Mouse (Mus musculus): ENCODE measurements around the gene Khdc1a. TPM values are rescaled to one million over a fixed set of nuclear protein-coding genes. Genes with fewer than 3 reads are reported as not detected.
"Not testable (repeated sequence)": the region's sequence is repeated elsewhere in the genome, so short reads cannot be mapped to it uniquely, and the experiment has no call there.

Gene Khdc1a
- polyA plus RNA-seq, 1 experiment from 2014 or later: not detected

DNA sequence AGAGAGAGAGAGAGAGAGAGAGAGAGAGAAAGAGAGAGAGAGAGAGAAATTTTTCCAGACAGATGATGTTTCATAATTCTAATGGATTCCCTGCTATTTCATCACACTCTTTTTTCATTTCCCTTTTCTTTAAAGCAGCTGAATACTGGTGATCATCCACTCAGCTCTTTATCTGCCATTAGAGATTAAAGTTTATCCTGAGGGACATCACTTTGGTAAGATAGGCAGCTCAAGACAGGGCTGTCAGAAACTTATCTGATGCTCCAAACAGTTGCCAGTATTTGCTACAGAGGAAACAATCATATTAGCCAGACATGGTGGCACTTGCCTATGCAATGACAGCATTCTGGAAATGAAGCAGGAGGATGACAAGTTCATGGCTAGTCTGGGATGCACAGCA is 31.2 kb upstream of the Khdc1a start:
- no peak for ATAC-seq (ENCODE audit: low FRiP score)
- no peak for DNase-seq (ENCODE audit: low spot score)
- Histone ChIP-seq H3K4me2 (replicated peaks; ENCODE audit: low read depth, low read length) (no peak overlapping the region), H3K9ac (ENCODE audit: low read depth, low read length) (no peak overlapping the region), H3K9me3 (ENCODE audit: control insufficient read depth, low read length) (no peaks in the 10 kb centered on the region), H3K4me1 (replicated peaks; ENCODE audit: control insufficient read depth, insufficient read depth, low read length) (no peaks in the 10 kb centered on the region), H3K27me3 (ENCODE audit: control insufficient read depth, insufficient read depth, low read length) (no peaks in the 10 kb centered on the region), H3K36me3 (ENCODE audit: control insufficient read depth, insufficient read depth, low read length) (no peaks in the 10 kb centered on the region), H3K4me3 (ENCODE audit: low read depth, low read length) (no peak overlapping the region), H3K27ac (ENCODE audit: low read depth, low read length) (no peak overlapping the region)

DNA sequence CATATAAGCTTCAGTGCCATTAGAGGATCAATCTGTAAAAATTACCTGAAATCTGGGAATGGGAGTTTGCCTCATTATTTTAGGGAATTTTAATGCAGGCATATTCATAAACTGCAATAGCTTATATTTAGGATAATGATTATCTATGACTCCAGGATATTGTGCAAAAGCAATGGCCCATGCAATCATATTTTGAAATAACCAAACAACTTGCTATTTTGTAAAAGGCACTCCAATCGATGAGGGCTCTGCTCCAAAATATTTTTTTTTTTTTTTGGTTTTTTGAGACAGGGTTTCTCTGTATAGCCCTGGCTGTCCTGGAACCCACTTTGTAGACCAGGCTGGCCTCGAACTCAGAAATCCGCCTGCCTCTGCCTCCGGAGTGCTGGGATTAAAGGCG is 29.2 kb upstream of the Khdc1a start:
- WGBS: 90% methylated on average over 5 of the region's 5 CpGs
- H3K9me3 ChIP-seq (ENCODE audit: control insufficient read depth, low read length); H3K4me3 ChIP-seq (ENCODE audit: low read depth, low read length); H3K9ac ChIP-seq (ENCODE audit: low read depth, low read length); H3K4me2 ChIP-seq (replicated peaks; ENCODE audit: low read depth, low read length); ATAC-seq (ENCODE audit: low FRiP score); H3K36me3 ChIP-seq (ENCODE audit: control insufficient read depth, insufficient read depth, low read length); H3K27me3 ChIP-seq (ENCODE audit: control insufficient read depth, insufficient read depth, low read length); H3K4me1 ChIP-seq (replicated peaks; ENCODE audit: control insufficient read depth, insufficient read depth, low read length); DNase-seq (ENCODE audit: low spot score); H3K27ac ChIP-seq (ENCODE audit: low read depth, low read length): not testable (repeated sequence)

DNA sequence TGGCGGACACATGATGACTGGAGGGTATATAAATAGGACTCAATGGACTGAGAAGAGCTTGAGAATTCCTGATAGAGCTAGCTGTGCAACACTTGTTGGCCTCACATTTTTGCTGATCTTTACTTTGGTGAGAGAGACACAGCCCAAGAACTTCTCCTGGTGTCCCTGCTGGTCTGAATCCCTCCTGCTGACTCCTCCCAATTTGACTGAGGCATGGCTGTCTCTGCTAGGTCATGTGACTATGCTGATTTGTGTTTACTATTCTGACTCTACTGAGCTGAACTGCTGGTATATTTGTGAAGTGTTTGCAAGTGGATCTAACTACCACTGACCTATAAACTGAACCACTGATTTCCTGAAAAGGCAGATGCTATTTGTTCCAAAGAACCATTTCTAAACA is 27.8 kb upstream of the Khdc1a start:
- Histone ChIP-seq H3K27me3 (ENCODE audit: control insufficient read depth, insufficient read depth, low read length) (no peaks in the 10 kb centered on the region), H3K9ac (ENCODE audit: low read depth, low read length) (no peak overlapping the region), H3K27ac (ENCODE audit: low read depth, low read length) (no peak overlapping the region), H3K4me2 (replicated peaks; ENCODE audit: low read depth, low read length) (no peak overlapping the region), H3K4me3 (ENCODE audit: low read depth, low read length) (no peak overlapping the region), H3K4me1 (replicated peaks; ENCODE audit: control insufficient read depth, insufficient read depth, low read length) (no peaks in the 10 kb centered on the region), H3K36me3 (ENCODE audit: control insufficient read depth, insufficient read depth, low read length) (no peaks in the 10 kb centered on the region), H3K9me3 (ENCODE audit: control insufficient read depth, low read length) (no peaks in the 10 kb centered on the region)
- 94% methylated on average over 1 of the region's 1 CpGs for WGBS
- ATAC-seq (ENCODE audit: low FRiP score) (no peak), DNase-seq (ENCODE audit: low spot score) (no peak)

DNA sequence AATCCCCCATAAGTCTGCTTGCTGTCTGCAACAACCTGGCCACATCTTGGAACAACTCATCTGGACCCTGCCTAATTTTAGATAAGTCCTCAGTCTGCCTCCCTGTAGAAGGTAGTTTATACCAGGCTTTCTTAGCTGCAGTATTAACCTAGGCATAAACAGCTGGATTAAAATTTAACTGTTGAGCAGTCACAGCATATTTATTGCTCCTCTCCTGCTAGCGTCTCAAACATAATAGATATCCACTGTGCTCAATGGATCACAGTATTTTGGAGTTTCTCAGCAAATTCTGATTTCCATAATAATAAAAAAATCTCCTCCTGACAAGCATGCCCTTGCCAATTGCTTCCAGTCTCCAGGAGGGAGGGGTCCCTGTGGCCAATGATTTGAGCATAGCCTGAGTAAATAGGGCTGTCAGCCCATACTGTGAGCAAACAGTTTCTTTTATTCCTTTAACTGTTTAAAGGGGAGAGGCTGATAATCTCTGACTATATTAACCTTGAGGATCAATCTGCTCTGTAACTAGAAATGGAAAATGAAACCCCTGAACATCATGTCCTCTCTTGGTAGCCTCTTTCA is 25.4 kb upstream of the Khdc1a start:
- Histone ChIP-seq H3K4me1 (replicated peaks; ENCODE audit: control insufficient read depth, insufficient read depth, low read length) (no peaks in the 10 kb centered on the region), H3K27me3 (ENCODE audit: control insufficient read depth, insufficient read depth, low read length) (no peaks in the 10 kb centered on the region), H3K36me3 (ENCODE audit: control insufficient read depth, insufficient read depth, low read length) (no peaks in the 10 kb centered on the region), H3K4me3 (ENCODE audit: low read depth, low read length) (no peak overlapping the region), H3K9ac (ENCODE audit: low read depth, low read length) (no peak overlapping the region), H3K27ac (ENCODE audit: low read depth, low read length) (no peak overlapping the region), H3K4me2 (replicated peaks; ENCODE audit: low read depth, low read length) (no peak overlapping the region), H3K9me3 (ENCODE audit: control insufficient read depth, low read length) (no peaks in the 10 kb centered on the region)
- 42% methylated on average over 1 of the region's 1 CpGs for WGBS
- ATAC-seq (ENCODE audit: low FRiP score) (no peak), DNase-seq (ENCODE audit: low spot score) (no peak)

DNA sequence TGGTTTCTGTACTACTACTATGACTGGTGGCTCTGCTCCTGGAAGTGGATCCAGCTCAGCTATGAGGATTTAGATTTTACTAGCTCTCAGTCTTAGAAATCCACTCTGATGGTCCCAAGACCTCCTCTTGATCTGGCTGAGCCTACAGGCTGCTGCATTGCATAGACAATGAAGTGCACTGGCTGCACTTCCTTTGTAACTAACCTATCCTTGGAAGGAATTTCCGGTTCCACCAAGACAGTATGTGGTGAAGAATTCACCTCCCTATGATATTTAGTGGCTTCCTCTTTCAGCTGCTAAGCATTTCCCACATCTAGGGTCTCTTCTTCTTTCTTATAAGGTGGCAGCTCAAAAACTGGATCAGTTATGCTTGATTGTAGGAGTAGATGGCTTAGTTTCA is 24.8 kb upstream of the Khdc1a start:
- Histone ChIP-seq H3K4me1 (replicated peaks; ENCODE audit: control insufficient read depth, insufficient read depth, low read length) (no peaks in the 10 kb centered on the region), H3K27me3 (ENCODE audit: control insufficient read depth, insufficient read depth, low read length) (no peaks in the 10 kb centered on the region), H3K27ac (ENCODE audit: low read depth, low read length) (no peak overlapping the region), H3K9me3 (ENCODE audit: control insufficient read depth, low read length) (no peaks in the 10 kb centered on the region), H3K36me3 (ENCODE audit: control insufficient read depth, insufficient read depth, low read length) (no peaks in the 10 kb centered on the region), H3K4me3 (ENCODE audit: low read depth, low read length) (no peak overlapping the region), H3K4me2 (replicated peaks; ENCODE audit: low read depth, low read length) (no peak overlapping the region), H3K9ac (ENCODE audit: low read depth, low read length) (no peak overlapping the region)
- WGBS: 96% methylated on average over 1 of the region's 1 CpGs
- ATAC-seq (ENCODE audit: low FRiP score) (no peak), DNase-seq (ENCODE audit: low spot score) (no peak)

- no peak for ATAC-seq (ENCODE audit: low FRiP score)
- H3K4me2 ChIP-seq (replicated peaks; ENCODE audit: low read depth, low read length): no peak overlapping the region
- no peaks in the 10 kb centered on the region for H3K4me1 ChIP-seq (replicated peaks; ENCODE audit: control insufficient read depth, insufficient read depth, low read length)
- H3K27ac ChIP-seq (ENCODE audit: low read depth, low read length): no peak overlapping the region
- DNase-seq (ENCODE audit: low spot score): no peak
- no peaks in the 10 kb centered on the region for H3K9me3 ChIP-seq (ENCODE audit: control insufficient read depth, low read length)
- H3K9ac ChIP-seq (ENCODE audit: low read depth, low read length): no peak overlapping the region
- H3K27me3 ChIP-seq (ENCODE audit: control insufficient read depth, insufficient read depth, low read length): no peaks in the 10 kb centered on the region
- 91% methylated on average over 7 of the region's 7 CpGs for WGBS
- H3K4me3 ChIP-seq (ENCODE audit: low read depth, low read length): no peak overlapping the region
- no peaks in the 10 kb centered on the region for H3K36me3 ChIP-seq (ENCODE audit: control insufficient read depth, insufficient read depth, low read length)
Measured at GRCm38 (mm10) chr1:21326733-21327132, 22.7 kb upstream of the Khdc1a start.

DNA sequence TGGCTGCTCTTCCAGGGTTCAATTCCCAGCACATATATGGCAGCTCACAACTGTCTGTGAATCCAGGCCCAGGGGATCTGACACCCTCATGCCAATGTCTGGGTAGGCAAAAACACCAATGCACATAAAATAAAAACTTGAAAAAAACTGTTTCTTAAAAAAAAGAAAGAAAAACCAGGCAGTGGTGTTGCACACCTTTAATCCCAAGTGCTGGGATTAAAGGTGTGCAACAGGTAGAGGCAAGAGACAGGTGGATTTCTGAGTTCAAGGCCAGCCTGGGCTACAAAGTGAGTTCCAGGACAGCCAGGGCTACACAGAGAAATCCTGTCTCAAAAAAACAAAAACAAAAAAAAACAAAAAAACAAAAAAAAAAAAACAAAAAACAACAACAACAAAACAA is 18.3 kb upstream of the Khdc1a start:
- H3K27ac ChIP-seq (ENCODE audit: low read depth, low read length); H3K27me3 ChIP-seq (ENCODE audit: control insufficient read depth, insufficient read depth, low read length); H3K4me1 ChIP-seq (replicated peaks; ENCODE audit: control insufficient read depth, insufficient read depth, low read length); H3K36me3 ChIP-seq (ENCODE audit: control insufficient read depth, insufficient read depth, low read length); H3K9me3 ChIP-seq (ENCODE audit: control insufficient read depth, low read length); H3K9ac ChIP-seq (ENCODE audit: low read depth, low read length); ATAC-seq (ENCODE audit: low FRiP score); H3K4me3 ChIP-seq (ENCODE audit: low read depth, low read length); H3K4me2 ChIP-seq (replicated peaks; ENCODE audit: low read depth, low read length): not testable (repeated sequence)
- DNase-seq (ENCODE audit: low spot score): peak; percentile 5

DNA sequence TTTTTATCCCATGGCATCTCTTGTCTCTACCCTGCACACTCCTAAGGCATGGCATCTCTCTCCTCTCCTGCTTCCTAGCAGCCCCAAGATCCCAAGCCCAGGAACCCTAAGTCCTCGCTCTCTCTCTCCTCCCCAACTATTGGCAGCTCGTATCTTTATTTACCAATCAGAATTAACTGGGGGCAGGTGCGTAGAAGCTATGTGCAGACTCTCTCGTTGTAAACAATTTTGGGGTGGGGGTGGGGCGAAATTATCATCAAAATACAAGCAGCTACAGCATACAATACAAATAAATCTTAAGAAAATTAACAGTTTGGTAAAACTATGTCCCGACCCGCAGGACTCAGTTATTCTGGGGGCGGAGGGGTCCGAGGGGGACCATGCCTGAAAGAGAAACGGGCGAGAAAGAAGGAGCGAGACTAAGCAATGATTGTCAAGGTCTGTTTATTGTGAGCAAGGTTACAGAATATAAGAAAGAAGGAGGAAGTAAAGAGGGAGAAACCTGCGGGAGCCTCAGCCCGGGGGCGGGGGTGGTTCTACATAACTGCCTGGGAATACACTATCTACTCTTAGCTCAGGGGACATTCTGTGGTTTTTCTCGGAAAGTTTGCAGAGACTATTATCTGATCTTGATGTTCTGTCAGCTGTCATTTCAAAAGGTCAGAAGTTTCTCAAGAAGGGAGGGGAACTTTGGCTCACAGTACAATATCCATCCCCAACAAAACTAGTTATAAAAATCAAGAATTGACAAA is 16.0 kb upstream of the Khdc1a start:
- Histone ChIP-seq H3K36me3 (ENCODE audit: control insufficient read depth, insufficient read depth, low read length) (no peaks in the 10 kb centered on the region), H3K4me3 (ENCODE audit: low read depth, low read length) (no peak overlapping the region), H3K9me3 (ENCODE audit: control insufficient read depth, low read length) (no peaks in the 10 kb centered on the region), H3K4me2 (replicated peaks; ENCODE audit: low read depth, low read length) (no peak overlapping the region), H3K27me3 (ENCODE audit: control insufficient read depth, insufficient read depth, low read length) (no peaks in the 10 kb centered on the region), H3K4me1 (replicated peaks; ENCODE audit: control insufficient read depth, insufficient read depth, low read length) (no peaks in the 10 kb centered on the region), H3K9ac (ENCODE audit: low read depth, low read length) (no peak overlapping the region), H3K27ac (ENCODE audit: low read depth, low read length) (no peak overlapping the region)
- 85% methylated on average over 16 of the region's 16 CpGs for WGBS
- DNase-seq (ENCODE audit: low spot score) (no peak), ATAC-seq (ENCODE audit: low FRiP score) (no peak)

DNA sequence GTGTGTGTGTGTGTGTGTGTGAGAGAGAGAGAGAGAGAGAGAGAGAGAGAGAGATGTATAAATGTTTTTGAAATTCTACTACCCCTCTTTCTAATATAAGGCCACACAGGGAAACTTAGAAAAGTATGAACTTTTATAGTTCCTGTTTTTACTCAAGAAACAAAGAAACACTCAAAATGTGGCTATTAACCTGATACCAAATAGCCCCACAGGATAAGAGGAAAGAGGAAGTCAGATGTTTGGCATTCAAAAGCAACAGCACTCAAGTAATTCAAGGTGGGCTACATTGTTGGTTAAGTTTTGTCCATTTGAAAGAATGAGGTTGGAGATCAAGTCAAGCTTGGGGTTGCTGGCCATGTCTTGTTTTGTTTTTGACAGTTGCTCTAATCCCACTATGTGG is 13.6 kb upstream of the Khdc1a start:
- no peak overlapping the region for H3K27ac ChIP-seq (ENCODE audit: low read depth, low read length)
- no peak overlapping the region for H3K4me2 ChIP-seq (replicated peaks; ENCODE audit: low read depth, low read length)
- ATAC-seq (ENCODE audit: low FRiP score): no peak
- H3K4me1 ChIP-seq (replicated peaks; ENCODE audit: control insufficient read depth, insufficient read depth, low read length): no peaks in the 10 kb centered on the region
- no peaks in the 10 kb centered on the region for H3K36me3 ChIP-seq (ENCODE audit: control insufficient read depth, insufficient read depth, low read length)
- no peak overlapping the region for H3K4me3 ChIP-seq (ENCODE audit: low read depth, low read length)
- no peak for DNase-seq (ENCODE audit: low spot score)
- H3K9me3 ChIP-seq (ENCODE audit: control insufficient read depth, low read length): no peaks in the 10 kb centered on the region
- H3K9ac ChIP-seq (ENCODE audit: low read depth, low read length): no peak overlapping the region
- no peaks in the 10 kb centered on the region for H3K27me3 ChIP-seq (ENCODE audit: control insufficient read depth, insufficient read depth, low read length)

Data from hindbrain, embryonic 11.5 days (tissue).